Mouse (Mus musculus) kidney, postnatal 25 days (tissue): ENCODE measurements around the gene Spta1.

Experiments used
- DNase-seq, 2 experiments: peaks; one replicate each; pipeline ENCODE4 v3.0.0; 2021; ENCODE audit warnings: mixed read lengths in 2 of 2

Spta1 gene

DNA sequence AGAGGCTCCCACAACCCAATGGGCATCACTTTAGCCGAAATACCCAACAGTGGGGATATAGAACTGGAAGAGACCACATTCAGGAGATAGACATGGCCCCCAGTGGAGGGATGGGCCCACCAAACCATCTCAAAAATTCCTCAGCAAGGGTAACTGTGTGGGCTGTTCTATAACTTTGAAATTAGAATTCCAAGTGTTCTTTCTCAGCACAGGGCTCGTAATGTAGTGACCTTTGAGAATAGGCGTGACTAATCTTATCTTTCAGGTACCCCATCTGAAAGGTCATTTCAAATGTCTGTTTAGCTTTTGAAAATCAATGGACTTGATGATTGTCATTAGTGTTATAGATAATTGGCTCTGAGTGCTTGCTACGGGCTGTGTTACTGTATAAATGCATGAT lies 95.2 kb downstream of the Spta1 start:
- no peak for DNase-seq

DNA sequence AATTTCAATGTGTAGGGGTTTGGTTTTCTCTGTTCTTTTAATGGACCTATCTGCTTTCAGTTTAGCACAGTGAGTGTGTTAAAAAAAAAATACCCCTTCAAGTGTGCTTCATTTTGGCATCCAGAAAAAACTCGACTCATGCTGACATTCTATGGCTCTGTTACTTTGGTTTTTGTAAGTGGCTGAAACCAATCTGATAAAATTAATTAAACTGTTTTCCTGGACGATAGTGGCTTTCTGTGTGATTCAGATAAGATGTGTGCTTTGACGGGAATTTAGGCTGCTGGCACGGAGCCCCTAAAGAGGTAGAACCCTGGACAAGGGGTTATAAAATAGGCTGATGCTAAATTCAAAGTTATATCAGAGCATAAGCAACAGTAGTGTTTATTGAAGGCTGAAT lies 96.6 kb downstream of the Spta1 start:
- no peak for DNase-seq

DNA sequence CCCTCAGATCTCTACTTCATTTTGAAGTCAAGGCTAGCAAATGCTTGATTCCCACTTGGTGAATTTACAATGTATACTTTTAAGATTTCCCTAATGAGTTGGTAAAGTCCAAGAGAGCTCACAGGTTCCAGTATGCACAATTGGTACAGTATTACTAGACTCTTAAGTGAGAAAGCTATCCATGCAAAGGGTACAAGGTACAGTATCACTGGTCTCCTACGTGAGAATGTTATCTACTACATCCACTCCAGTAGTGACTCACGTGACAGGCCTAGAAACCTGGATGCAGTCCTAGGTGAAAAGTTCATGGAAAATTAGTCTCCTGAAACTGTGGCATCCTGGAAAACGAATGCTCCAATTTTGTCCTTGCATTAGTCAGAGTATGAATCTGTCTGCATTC lies 98.1 kb downstream of the Spta1 start:
- DNase-seq: no peak
